Mouse (Mus musculus) left cerebral cortex, adult 18-20 months (tissue): ENCODE data around the gene Grik5. TPM values are rescaled to one million over a fixed set of nuclear protein-coding genes. Genes with fewer than 3 reads are reported as not detected.

ENCODE experiments used
- DNase-seq, 2 experiments: peaks; one replicate each; pipeline ENCODE4 v3.0.0; 2021 to 2022; ENCODE audit warnings: low spot score in 2 of 2, mixed read lengths in 1 of 2
- total RNA-seq, 2 experiments: library from RNA; stranded (reverse); gene quantifications; 2 replicates each; pipeline ENCODE4 v1.2.3; 2021

Gene Grik5
- total RNA-seq, 2 experiments from 2014 or later = 176 TPM

DNA sequence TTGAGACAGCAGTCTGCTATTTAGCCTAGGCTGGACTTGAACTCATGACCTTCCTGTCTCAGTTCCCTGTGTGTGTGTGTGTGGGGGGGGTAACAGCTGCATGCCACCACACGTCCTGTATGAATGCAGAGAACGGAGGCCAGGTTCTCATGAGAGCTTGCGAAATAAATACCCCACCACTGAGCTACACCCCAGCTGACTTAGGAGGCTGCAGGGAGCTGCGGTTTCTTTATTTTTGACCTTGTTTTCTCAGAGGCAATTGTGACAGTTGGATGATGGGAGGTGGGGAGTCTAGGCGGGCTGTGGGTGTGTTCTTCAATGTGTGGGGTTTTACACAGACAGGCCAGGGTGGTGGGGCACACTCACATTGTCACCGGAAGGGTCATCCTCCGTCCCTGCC, 71.9 kb downstream of the Grik5 start:
- no peak for DNase-seq

DNA sequence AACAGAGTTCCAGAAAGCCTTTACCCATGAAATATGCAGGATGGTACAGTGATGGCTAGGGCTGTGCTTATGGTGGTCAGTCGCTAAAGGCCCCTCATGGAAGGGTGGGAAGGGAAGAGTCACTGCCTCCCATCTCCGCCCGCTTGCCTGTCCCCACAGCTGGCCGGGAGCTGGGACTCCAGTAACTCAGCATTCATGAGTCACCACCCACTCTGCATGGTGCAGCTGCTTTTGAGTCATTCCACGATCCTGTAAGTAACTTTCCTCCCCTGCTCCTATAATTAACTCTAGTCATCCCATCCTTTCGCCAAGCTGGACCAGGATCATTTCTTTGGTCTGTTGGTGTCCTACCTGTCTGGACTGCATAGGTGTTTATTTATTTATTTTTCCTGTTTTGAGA, 79.1 kb downstream of the Grik5 start:
- peak; percentile 57 to 67 for DNase-seq

DNA sequence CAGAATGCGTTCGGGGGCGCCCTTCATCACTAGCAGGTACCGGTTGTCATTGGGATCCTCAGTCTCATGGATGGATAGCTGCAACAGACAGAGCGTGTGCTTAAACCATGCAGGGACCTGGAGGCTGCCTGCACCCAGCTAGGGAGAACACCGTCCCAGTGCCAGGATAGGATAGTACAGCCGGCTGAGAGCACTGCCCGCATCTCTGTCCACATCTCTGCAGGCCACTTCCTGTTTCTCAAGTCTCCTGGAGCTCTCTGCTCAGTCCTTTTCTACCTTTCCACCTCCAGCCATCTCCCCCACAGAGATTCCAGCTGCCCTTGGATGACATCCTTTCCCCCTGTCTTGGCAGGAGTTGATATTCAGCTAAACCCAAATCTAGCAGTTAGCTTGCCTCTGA, 81.7 kb downstream of the Grik5 start:
- DNase-seq = no peak

DNA sequence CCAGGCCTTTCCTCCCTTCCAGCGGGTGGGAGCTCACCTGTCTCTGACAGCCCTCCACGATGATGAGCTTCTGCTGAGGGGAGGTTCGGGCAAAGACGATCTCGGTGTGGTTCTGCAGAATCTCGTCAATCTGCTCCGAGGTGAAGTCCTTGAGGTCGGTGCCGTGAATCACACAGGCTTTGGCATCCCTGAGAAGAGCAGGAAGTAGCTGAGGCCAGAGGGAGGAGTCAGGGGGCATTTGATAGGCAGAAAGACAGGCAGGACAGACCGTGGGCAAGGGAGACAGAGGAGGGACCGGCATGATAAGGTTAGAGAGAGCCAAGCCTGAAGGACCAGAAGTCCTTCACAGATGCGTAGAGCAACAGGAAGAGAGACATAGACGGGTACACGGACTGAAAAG, 84.2 kb downstream of the Grik5 start:
- DNase-seq = no peak

DNA sequence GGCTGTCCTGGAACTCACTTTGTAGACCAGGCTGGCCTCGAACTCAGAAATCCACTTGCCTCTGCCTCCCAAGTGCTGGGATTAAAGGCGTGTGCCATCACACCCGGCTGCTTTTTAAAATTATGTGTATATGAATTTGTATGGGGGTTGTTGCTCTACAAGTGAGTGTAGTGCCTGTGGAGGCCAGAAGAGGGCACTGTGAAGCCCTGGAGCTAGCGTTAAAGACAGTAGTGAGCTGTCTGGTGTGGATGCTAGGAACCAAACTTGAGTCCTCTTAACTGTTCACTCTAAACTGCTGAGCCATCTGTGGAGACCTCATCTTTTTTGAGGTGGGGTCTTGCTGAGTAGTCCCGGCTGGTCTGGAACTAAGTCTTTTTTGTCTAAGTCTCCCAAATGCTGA, 86.3 kb downstream of the Grik5 start:
- no peak for DNase-seq

DNA sequence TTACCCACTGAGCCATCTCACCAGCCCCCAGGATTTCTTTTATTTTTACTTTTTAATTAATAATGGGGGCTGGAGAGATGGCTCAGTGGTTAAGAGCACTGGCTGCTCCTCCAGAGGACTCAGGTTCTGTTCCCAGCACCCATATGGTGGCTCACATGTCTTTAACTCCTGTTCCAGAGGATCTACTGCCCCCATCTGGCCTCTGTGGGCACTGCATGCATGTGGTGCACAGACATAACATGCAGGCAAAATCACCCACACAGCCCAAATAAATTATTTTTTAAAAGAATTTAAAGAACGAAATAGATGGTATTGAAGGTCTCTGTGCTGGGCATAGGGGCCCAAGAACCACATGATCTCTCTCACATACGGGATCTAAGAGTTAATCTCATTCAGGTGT, 87.8 kb downstream of the Grik5 start:
- DNase-seq = peak in 1 of 2 experiments; percentile 10

DNA sequence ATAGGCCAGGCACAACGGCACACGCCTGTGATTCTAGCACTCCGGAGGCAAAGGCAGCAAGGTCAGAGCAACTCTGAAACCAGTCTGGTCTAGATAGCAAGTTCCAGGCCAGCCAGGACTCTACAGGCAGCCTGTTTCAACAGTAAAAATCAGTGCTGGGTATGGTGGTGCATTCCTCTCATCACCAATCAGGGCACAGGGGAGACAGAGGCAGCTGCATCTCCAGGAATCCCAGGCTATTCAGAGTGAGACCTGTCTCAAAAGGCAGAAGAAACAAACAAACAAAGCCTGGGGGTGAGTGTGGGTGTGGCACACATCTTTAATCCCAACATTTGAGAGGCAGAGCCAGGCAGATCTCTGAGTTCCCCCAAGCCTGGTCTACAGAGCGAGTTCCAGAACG, 88.8 kb downstream of the Grik5 start:
- no peak for DNase-seq

DNA sequence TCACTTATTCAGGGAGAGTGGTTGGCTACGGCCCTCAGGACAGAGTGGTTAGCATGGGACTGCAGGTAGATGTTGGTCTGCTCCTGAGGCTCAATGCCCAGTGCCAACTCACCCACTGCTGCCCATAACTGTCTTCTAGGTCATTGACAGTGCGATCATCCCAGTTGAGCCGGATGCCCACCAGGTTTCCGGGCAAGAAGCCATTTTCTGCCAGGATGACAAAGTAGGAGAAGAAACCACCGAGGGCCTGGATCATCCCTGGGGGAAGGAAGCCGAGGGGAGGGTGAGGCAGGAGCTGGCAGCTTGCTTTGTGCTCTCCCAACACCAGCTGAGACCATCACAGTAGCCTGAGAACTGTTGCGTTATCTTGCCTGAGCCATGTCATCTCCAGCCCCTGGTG, 91.7 kb downstream of the Grik5 start:
- peak in 1 of 2 experiments; percentile 2 for DNase-seq

DNA sequence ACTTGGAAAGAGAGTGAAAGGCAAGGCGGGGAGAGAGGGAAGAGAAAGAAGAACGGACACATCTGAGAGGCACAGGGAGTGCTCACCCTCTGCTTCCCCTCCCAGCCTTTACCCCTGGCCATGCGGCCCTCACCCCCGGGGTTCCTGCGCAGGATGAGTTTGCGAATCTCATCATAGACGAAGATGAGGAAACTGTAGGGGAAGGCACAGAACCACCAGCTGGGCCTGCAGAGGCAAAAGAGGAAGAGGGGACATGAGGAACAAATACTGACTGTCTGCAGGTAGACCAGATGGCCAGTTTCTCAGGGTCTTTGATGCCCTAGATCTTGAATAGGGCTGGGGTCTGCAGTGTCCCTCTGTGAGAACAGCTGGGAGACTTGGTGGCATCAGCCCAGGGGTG, 93.4 kb downstream of the Grik5 start:
- no peak for DNase-seq

DNA sequence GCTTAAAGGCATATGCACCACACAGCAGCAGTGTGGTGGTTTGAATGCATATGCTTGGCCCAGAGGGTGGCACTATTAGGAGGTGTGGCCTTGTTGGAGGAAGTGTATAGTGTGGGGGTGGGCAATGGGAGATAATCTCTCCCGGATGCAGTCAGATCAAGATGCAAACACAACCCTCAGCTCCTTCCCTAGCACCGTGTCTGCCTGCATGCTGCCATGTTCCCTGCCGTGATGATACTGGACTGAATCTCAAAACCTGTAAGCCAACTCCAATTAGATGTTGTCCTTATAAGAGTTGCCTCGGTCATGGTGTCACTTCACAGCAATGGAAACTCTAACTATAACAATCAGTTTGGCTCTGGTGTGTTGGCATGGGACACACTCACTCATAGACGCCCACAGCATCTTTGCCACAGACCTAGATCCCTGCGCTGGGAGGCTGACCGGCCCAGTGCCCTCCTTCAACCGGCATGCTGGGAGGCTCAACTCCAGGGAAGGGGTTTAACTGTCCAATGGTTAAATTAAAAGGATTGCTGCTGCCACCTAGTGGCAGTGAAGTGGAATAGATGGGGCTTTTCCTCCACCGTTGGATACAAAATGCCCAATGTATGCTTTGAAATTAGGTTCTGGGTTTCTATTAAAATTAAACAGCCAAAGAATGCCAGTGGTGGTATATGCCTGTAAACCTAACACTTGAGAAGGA, 97.1 kb downstream of the Grik5 start:
- DNase-seq = no peak

DNA sequence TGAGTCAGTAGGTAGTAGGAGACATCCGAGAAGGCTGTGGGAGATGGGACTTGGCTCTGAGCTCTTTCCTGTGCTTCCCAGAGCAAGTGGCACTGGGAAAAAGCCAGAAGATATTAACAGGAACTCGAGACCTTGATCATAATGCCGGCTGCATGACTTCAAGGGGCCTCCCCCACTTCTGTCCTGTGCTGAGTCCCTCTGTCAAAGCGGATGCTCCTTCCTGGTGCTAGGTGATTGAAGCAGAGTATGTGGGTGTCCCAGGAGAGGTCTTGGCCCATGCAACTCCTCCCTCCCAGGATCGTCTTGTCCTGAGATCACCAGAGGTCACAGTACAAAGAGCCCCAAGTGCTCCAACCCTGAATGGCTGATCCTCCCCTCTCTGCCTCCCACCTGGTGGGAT, 98.2 kb downstream of the Grik5 start:
- no peak for DNase-seq

DNA sequence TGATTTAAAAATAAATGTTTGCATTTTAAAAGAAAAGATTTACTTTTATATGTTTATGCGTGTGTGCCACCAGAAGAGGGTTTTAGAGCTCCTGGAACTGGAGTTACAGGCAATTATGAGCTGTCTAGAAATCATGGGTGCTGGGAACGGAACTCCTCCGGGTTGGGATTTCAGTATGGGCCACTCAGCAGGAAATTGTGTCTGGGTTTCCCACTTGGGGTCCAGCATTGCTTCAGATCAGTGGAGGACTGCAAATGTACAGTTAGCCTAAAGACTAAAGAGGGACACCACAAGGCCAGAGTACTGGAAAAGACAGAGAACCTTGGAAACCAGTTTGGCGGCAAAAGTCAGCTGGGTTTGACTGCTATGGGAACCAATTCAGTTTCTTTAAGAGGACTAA, 98.9 kb downstream of the Grik5 start:
- no peak for DNase-seq

DNA sequence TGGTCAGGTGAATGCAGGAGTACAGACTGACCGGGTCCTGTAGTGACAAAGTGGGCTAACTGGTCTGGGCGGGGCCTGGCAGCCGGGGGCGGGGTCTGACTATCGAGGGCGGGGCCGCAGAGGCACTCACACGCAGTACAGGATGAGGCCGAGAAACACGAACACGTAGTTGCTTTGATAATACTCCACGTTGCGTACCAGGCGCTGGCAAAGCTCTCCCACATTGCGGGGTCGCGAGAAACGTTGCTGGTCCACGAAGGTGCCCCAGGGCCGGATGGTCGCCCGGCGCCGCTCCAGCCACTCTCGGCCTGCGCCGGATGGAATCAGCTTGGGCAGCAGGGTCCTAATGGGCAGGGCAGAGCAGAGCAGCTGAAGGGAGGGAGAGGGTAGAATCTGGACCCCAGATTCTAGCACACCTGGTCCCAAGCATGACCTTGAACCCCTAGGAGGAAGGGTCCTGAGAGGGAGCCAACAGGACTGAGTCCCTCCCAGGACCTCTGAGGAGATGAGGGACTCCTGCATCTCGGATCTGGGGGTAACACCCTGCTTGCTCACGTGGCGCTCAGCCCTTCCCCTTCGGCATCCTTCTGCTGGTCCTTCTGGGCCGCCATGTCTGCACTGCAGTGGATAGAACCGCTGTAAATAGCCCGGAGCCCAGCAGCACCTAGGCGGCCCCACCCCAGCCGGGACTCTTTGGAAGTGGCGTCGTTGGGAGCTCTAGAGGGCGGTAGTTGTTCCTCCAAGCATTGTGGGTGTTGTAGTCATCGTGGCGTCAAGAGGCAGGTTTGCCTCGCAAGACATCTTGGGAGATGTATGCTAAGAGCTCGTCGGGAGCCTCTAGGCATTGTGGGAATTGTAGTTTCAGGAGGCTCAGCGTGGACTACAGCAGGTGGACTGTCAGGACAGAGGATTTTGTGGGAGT, 99.9 kb downstream of the Grik5 start, which contains the start of gene Rabac1:
TSS of gene Rabac1 (minus strand) at position 783 of the 922 bp plus-strand sequence.
- DNase-seq = peak; percentile 90 to 95

DNA sequence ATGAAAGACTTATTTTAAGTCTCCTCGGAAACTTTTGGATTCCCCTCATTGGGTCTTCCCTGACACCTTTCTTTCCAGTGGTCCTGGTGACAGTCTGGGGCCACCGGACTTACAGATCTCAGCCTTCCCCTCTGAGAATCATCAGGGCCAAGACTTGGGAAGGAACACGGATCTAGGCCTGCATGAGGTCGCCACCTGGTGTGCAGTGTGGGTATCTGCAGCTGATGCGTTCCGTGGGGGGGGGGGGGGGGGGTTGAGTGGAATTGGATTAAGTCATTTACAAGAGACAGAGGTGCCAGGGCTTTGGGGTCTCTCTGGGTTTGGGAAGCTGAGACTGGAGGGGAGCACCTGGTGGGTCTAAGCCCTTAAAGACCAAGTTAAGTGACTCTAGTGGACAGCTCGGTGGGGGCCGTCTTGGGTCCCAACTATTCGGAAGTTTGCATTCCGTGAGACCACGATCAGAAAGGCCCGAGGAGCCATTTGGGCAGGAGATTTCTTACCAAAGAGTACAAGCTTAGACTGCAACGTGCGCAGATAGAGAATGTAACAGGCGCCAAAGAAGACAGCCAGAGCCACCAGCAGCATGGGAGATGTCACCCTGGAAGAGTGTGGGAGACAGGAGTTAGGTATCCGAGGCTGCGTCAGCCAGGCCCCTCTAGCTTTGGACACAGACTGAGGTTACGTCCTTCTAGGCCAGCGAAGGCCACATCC, 100.7 kb downstream of the Grik5 start:
- DNase-seq = peak in 1 of 2 experiments; percentile 40

DNA sequence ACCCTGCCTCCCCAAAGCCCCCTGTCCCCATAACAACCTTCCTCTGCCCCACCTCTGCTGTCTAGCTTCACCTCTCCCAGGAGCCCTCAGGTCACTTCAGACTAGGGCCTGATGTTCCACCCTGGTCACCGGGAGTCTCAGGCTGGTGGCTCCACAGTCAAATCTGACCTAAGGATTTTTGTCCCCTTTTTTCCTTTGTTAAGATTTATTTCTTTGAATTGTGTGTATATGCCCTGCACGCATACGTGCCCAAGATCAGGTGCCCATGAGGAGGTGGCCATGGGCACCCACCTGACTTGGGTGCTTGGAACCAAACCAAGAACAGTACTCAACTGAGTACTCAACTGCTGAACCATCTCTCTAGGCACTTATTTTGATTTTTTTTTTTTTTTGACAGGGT, 101.8 kb downstream of the Grik5 start:
- no peak for DNase-seq

DNA sequence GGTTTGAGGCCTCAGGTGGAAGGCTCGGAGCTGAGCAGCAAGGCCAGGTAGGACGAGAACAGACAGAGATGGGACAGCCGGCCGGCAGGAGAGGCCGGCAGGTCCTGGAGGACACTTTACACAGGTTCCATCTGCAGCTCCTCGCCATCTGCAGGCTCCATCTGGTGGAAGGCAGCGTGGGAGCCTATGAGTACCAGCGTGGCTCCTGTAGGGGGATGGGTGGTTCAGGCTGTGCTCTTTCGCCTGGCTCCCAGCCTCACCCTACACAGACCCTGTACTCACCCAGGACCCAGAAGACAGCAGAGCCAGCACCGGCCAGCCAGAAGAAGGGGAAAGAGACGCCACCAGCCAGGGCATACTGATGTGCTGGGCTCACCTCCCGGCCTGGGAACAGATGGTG, 102.3 kb downstream of the Grik5 start:
- peak; percentile 67 to 71 for DNase-seq

DNA sequence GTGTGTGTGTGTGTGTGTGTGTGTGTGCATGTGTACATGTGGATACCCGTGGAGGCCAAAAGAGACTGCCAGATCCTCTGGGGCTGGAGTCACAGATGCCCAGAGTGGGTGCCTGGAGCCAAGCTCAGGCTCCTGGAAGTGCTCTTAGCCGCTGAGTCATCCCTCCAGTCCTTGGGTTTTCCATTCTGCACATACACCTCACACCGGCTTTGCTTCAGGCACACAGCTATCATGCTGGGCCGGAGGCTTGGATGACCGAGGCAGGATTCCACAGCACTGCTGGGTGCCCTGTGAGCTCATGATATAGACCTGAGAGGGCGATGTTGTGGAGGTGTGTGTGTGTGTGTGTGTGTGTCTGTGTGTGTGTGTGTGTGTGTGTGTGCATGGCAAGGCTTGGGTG, 103.7 kb downstream of the Grik5 start:
- DNase-seq = no peak

DNA sequence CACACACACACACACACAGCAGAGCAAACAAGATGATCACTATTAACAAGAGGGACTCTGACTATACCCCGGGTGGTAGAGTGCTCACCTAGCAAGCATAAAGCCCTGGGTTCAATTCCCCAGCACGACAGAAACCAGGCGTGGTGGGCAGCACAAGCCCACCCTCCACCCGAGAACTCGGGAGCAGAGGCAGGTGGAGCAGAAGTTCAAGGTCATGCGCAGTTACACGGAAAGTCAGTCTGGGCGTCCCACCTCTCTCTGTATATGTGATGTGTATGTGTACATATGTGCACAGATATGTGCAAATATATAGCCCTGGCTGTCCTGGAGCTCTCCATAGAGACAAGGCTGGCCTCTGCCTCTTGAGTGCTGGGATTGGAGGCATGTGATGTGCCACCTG, 104.2 kb downstream of the Grik5 start:
- DNase-seq = no peak

DNA sequence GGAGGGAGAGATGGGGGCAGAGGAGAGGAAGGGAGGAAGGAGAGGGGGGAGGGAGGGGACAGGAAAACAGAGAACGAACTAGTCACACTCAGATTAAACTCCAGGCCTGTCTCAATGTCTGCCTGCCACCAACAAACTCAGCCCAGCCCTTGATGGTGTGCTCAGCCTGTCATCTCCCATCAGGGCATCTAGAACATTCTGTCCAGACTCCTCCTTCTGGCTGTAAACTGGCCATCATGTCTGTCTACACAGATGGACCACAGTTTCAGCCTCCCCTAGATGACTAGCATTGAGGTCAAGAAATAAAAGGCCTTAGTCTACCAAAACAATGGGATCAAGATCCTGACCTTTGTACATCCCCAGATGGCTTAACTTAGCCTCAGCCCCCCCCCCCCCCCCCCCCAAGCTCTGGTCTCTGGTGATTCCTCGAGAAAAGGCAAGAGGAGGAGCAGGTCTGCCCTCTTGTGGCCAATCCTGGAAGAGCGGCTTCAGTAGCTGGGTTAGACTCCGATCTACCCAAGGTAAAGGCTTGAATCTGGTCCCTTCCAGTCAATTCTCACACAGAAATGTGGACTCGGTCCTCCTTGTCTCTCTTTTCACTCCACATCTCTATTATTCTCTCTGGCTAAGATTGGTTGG, 107.1 kb downstream of the Grik5 start:
- peak; percentile 85 to 90 for DNase-seq

DNA sequence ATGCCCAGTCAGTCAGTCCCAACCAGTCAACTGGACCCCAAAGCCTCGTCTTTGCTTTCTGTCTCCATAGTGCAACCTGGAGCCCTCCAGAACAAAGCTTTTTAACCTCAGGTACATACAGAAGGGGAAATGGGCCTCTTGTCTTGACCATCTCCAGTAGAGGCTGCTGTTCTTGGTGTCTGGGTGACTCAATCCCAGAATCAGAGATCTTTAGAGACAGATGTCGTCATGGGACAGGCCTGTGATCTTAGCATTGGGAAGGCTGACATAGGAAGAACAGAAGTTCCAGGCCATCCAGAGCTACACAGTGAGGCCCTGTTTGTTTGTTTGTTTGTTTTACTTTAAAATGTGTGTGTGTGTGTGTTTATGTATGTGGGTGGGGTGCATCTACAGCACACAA, 107.9 kb downstream of the Grik5 start:
- DNase-seq = no peak
